Mouse (Mus musculus) forebrain, embryonic 16.5 days (tissue): ENCODE data around the gene Fads3. TPM values are rescaled to one million over a fixed set of nuclear protein-coding genes. Genes with fewer than 3 reads are reported as not detected.

Source experiments
- ATAC-seq: fragments of 200-750 bp; cut with Nextera tagmentation; 2 replicates; pipeline ENCODE4 v1.8.0; 2017; ENCODE audit warnings: mild to moderate bottlenecking, moderate library complexity
- H3K27ac ChIP-seq: fragments of 300-500 bp; sonication (generic); 2 replicates; pipeline ENCODE4 v1.5.1; 2014; ENCODE audit warnings: low read length, control low read depth
- H3K27me3 ChIP-seq: fragments of 300-500 bp; sonication (generic); replicated peaks from 2 replicates; pipeline ENCODE4 v1.6.1; 2014; ENCODE audit warnings: low read length; ENCODE audit not compliant: control insufficient read depth, insufficient read depth
- H3K36me3 ChIP-seq: fragments of 300-500 bp; sonication (generic); 2 replicates; pipeline ENCODE4 v1.6.1; 2014; ENCODE audit not compliant: control insufficient read depth, insufficient read depth
- H3K4me1 ChIP-seq: fragments of 300-500 bp; sonication (generic); replicated peaks from 2 replicates; pipeline ENCODE4 v1.6.1; 2014; ENCODE audit warnings: low read length; ENCODE audit not compliant: control insufficient read depth, insufficient read depth
- H3K4me2 ChIP-seq: fragments of 300-500 bp; sonication (generic); 2 replicates; pipeline ENCODE4 v1.6.1; 2014; ENCODE audit warnings: mild to moderate bottlenecking, low read length, control low read depth
- H3K4me3 ChIP-seq: fragments of 300-500 bp; sonication (generic); replicated peaks from 2 replicates; pipeline ENCODE4 v1.5.1; 2014; ENCODE audit warnings: mild to moderate bottlenecking, low read length, control low read depth
- H3K9ac ChIP-seq: fragments of 300-500 bp; sonication (generic); replicated peaks from 2 replicates; pipeline ENCODE4 v1.6.1; 2014; ENCODE audit warnings: low read depth, low read length, control low read depth
- H3K9me3 ChIP-seq: fragments of 300-500 bp; sonication (generic); 2 replicates; pipeline ENCODE4 v1.6.1; 2016; ENCODE audit warnings: low read length; ENCODE audit not compliant: control insufficient read depth
- WGBS: fragments of 180-500 bp; shearing (Covaris S2); extraction: QIAGEN DNeasy Blood & Tissue Kit; methylation state at CpG from one replicate; pipeline ENCODE4 v1.1.7; 2014; 5-methylcytosine and 5-hydroxymethylcytosine counted together
- polyA plus RNA-seq: library from polyadenylated mRNA; unstranded; fragments of >200 nt; fragmentation: Nextera tagmentation; extraction: Ambion mirVana; gene quantifications from 2 replicates; pipeline ENCODE4 v1.2.1, GENCODE M21; 2015

Gene Fads3
- 14.1 and 20.9 TPM in 2 replicates for polyA plus RNA-seq

DNA sequence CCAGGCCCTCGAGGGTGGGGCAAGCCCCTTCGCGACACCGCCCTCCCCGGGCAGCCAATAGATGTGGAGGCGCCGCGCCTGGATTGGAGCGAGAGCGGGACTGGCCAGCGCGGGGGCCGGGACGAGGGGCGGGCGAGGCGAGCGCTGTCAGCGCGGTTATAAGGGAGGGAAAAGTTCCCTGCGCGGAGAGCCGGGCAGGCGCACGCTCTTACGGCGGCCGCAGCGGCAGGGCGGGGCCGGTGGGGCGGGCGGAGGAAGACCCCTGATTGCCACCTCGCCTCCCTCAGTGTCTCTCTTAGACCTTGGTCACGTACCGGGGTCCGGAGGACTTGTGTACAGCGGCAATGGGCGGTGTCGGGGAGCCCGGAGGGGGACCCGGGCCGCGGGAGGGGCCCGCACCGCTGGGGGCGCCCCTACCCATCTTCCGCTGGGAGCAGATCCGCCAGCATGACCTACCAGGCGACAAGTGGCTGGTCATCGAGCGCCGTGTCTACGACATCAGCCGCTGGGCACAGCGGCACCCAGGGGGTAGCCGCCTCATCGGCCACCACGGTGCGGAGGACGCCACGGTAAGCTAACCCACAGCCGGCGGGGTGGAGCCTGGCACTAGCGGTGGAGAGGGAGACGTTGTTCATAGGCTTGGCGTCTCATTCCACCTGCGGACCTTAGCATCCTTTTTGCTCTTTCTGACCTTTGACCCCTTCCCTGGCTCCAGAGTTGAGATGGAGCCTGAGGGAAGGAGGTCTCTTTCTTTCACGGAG lies at the start of gene Fads3:
Gene Fads3 (plus strand): TSS at position 182 of the 761 bp plus-strand sequence.
- Histone ChIP-seq H3K4me3 (peak within 1 kb of the TSS; percentile 78), H3K27me3 (no peaks in the 10 kb centered on the region), H3K9ac (peak within 1 kb of the TSS; percentile 82), H3K9me3 (no peaks in the 10 kb centered on the region), H3K4me1 (peaks cover 21% of the 10 kb centered on the region), H3K4me2 (peak within 1 kb of the TSS; percentile 97), H3K27ac (no peak within 1 kb of the TSS; the same call in 1 of the 2 replicates), H3K36me3 (no peaks in the 10 kb centered on the region)
- WGBS = under 1% methylated on average over 68 of the region's 69 CpGs
- peak; percentile 88 for ATAC-seq

DNA sequence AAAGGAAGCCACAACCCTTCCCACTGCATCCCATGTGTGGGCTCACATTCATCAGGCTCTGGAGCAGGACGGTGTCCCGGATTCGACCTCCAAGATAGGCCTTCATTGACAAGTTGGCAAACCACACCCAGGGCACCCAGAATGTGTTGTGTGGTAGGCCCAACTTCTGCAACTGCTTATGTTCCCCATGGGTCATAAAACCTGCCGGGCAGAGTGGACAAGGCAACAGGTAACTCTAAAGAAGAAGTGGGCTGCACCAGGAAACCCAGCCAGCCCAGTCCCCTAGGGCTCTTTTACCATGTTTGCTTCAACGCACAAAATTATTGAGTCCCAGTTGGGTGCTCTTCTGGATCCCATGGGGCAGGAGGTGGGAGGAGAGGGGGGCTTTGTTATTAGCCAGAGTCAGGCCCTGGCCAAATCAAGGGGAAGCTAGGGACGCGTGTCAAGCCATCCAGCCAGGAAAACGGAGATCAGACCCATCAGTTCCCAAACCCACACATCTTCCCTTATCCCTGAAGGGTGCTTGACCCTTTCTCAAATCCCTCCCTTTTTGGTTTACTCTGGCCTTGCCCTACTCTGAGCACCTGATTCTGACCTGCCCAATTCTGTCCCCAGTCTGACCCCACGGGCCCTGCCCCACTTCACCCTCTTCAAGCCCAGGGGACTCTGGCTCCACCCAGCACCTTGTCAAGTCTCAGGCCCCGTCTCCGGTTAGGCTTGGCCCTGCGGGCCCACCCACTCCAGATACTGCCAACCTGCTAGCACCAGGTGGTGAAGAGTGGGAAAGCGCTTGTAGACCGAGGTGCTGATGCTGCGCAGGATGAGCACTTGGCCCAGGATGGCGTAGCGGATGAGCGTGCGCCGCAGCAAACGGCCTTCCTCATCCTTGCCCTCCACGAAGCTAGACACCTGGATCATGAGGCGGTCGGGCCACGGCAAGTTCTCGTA lies 49.1 kb upstream of the Fads3 start:
- 47% methylated on average over 26 of the region's 26 CpGs for WGBS

DNA sequence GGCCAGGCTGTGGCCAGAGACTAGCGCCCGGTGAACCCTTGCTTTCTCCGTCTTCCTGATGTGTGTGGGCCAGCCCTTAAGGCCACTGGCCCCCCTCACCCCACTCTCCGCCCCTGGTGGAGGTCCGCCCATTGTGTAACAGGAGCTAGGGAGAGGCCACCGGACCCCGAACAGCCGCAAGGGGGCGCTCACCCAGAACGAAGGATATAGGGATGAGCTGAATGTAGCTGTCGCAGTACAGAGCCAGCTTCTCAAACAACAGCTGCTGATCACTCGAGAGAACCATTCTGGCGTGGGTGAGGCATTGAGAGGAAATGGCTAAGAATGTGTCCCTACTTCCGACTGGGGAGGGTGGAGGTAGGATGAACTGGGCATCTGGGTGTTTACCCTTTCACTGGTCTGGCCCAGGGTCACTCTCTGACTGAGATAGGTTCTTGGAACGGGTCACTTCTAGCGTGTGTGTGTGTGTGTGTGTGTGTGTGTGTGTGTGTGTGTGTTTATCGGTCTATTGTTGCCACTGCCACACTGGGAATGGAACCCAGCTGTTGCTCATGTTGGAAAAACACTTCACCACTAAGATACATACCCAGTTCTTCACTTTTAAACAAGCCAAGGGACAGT lies 48.2 kb upstream of the Fads3 start:
- Histone ChIP-seq H3K9me3 (no peaks in the 10 kb centered on the region), H3K27ac (no peak overlapping the region), H3K4me2 (peak overlapping the region; percentile 29), H3K9ac (peak overlapping the region; percentile 7), H3K4me1 (peaks cover 2% of the 10 kb centered on the region; the same call in 1 of the 2 replicates), H3K4me3 (peak overlapping the region; percentile 22), H3K27me3 (no peaks in the 10 kb centered on the region), H3K36me3 (no peaks in the 10 kb centered on the region)
- 6% methylated on average over 17 of the region's 17 CpGs for WGBS
- ATAC-seq = peak; percentile 89

More for the DNA sequence above, 49.1 kb upstream of the Fads3 start:
- Histone ChIP-seq H3K9ac (peak overlapping the region; percentile 7; the same call in 1 of the 2 replicates), H3K4me2 (peak overlapping the region; percentile 29), H3K27ac (no peak overlapping the region), H3K9me3 (no peaks in the 10 kb centered on the region), H3K4me1 (peaks cover 2% of the 10 kb centered on the region; the same call in 1 of the 2 replicates), H3K27me3 (no peaks in the 10 kb centered on the region), H3K36me3 (no peaks in the 10 kb centered on the region), H3K4me3 (peak overlapping the region; percentile 22)
- peak; percentile 69 for ATAC-seq

DNA sequence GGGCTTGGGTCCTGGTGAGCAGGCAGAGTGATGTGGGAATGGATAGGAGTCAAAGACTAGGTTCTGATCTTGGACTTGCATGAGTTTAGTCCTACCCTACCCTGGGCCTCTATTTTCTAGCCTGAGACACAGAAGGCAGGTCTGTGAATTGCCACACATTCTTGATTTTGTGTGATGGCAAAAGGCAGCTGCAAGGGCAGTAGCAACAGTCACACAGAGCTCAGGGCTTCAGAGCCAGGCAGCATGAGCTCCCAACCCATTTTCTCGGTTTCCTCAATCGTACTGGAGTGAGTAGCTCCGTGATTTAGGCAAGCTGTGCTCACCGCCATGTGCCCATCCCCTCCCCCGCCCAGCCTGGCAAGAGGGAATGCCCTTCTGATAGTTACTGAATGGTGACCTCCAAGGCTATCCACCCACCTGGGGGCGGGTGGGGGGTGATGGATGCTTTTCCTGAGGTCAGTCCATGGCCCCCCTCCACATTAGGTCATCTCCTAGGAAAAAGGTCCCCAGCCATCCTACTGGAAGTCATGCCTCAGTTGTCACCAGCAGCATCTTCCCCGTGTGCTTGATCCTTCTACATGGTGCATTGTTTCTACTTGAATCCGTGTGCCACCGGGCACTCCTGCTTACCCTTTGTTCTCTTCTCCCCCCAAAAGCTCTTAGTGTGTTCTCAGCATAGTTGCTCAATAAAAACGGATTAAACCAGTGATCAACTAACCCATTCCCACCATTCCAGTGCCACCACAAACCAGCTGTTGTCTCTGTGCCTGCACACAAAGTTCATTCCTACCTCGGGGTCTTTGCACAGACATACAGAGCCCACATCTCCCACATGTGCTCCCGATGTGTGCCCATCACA lies 43.9 kb upstream of the Fads3 start:
- no peak overlapping the region for H3K9ac ChIP-seq
- no peak for ATAC-seq
- no peak overlapping the region for H3K27ac ChIP-seq
- 68% methylated on average over 12 of the region's 12 CpGs for WGBS
- H3K36me3 ChIP-seq = no peaks in the 10 kb centered on the region
- H3K9me3 ChIP-seq = 0 out of 2 replicates have a peak, but pooled peaks cover 2% of the 10 kb centered on the region
- no peak overlapping the region for H3K4me2 ChIP-seq
- H3K4me3 ChIP-seq = no peak overlapping the region
- no peaks in the 10 kb centered on the region for H3K27me3 ChIP-seq
- peaks cover 2% of the 10 kb centered on the region; the same call in 1 of the 2 replicates for H3K4me1 ChIP-seq

DNA sequence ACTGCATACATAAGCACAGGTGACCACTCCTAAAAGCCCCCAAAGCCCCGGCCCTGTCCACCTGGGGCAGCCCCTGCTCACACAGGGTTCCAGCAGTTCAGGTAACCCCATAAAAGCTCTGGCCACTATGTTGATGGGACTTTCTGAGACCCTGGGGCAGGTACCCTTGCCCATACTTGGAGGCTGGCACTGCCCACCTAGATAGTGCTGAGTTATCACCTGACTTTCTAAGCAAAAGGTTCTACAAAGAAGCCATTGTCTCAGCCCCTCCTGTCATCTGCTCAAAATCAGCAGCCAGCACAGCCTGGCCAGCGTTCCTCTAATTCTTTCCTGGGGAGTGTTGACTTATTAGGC lies 43.3 kb upstream of the Fads3 start:
- 76% methylated on average over 2 of the region's 2 CpGs for WGBS
- Histone ChIP-seq H3K27me3 (no peaks in the 10 kb centered on the region), H3K27ac (no peak overlapping the region)

DNA sequence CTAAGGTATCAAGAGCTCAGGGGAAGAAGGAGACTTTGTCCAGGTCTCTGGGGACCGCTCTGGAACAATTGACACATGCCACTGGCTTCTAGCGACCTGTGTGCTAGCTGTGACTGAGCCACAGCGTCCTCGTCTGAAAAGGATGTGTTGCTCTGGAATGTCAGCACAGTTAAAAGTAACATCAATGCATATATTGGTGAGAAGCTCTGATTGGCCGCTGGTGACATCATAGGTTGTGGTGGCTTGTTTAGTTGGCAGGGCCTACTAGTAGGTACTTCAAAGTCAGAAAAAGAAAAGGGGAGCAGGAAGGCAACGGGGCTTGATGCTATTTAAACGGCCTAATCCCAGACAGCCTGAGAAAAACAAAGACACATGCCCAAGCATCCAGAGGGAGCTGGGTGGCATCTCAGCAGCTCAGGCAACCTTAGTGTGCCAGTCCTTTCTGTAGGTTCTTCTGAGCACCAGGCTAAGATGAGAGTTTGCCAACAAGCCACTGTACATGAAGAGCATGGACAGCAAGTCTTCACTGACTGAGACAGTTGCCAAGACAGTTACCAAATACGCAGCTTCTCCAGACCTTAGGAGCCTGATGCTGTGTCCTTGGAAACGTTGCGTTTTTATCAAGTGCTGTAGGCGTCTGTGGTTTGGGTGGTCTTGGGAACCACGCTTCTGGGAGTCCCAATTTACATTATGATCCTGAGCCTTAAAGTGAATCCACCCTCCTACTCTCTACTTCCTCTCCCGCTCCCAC lies 42.5 kb upstream of the Fads3 start:
- no peaks in the 10 kb centered on the region for H3K27me3 ChIP-seq
- H3K27ac ChIP-seq = no peak overlapping the region
- ATAC-seq = no peak
- 57% methylated on average over 13 of the region's 13 CpGs for WGBS
- H3K36me3 ChIP-seq = no peaks in the 10 kb centered on the region
- no peak overlapping the region for H3K9ac ChIP-seq
- 0 out of 2 replicates have a peak, but pooled peaks cover 2% of the 10 kb centered on the region for H3K9me3 ChIP-seq
- H3K4me2 ChIP-seq = no peak overlapping the region
- H3K4me1 ChIP-seq = no peaks in the 10 kb centered on the region
- H3K4me3 ChIP-seq = no peak overlapping the region

More for the DNA sequence above, 43.3 kb upstream of the Fads3 start:
- Histone ChIP-seq H3K4me2 (no peak overlapping the region), H3K9me3 (0 out of 2 replicates have a peak, but pooled peaks cover 2% of the 10 kb centered on the region), H3K9ac (no peak overlapping the region), H3K4me1 (peaks cover 2% of the 10 kb centered on the region; the same call in 1 of the 2 replicates), H3K4me3 (no peak overlapping the region), H3K36me3 (no peaks in the 10 kb centered on the region)
- ATAC-seq = no peak

DNA sequence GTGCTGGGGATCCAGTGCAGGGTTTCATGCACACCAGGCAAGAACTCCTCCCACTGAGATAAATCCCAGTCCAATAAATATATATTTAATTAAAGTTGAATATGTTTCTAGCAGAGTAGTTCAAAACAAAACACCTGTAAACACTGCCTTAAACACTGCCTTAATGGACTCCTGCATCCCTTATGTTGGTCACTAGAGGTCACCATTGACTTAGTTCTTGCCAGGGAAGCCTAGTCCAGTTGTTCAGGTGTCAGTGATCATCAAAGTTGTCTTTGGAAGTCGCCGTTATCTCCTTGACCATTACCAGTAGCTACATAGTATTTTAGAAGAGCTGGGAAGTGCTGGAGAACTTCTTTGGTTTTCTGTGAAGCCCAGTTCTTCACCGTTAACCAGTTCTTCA lies 41.0 kb upstream of the Fads3 start:
- H3K27ac ChIP-seq = no peak overlapping the region
- H3K9ac ChIP-seq = no peak overlapping the region
- H3K4me2 ChIP-seq = no peak overlapping the region
- no peaks in the 10 kb centered on the region for H3K27me3 ChIP-seq
- H3K9me3 ChIP-seq = 0 out of 2 replicates have a peak, but pooled peaks cover 2% of the 10 kb centered on the region
- H3K36me3 ChIP-seq = no peaks in the 10 kb centered on the region
- no peak for ATAC-seq
- 36% methylated on average over 3 of the region's 3 CpGs for WGBS
- H3K4me1 ChIP-seq = no peaks in the 10 kb centered on the region
- H3K4me3 ChIP-seq = no peak overlapping the region
